Mouse (Mus musculus): ENCODE results near the gene Rhoj. TPM values are rescaled to one million over a fixed set of nuclear protein-coding genes. Genes with fewer than 3 reads are reported as not detected.

The Rhoj gene
- polyA plus RNA-seq, 1 experiment: 92.2 TPM

- no peak for DNase-seq
- TF ChIP-seq POLR2A (IDR thresholded peaks at IDR 0.05; ENCODE audit: borderline replicate concordance, extremely low read depth, low read depth, low read length) (no peak), CTCF (IDR thresholded peaks at IDR 0.05; ENCODE audit: insufficient read depth, low read length) (no peak)
- WGBS: 78% methylated on average over 6 of the region's 6 CpGs
Observed at GRCm38 (mm10) chr12:75292939-75293338, 15.2 kb upstream of the Rhoj start.

GRCm38 (mm10) chr12:75299865-75300264 is 8.3 kb upstream of the Rhoj start:
- Histone ChIP-seq H3K4me1 (ENCODE audit: control insufficient read depth, insufficient read depth, low read length) (no peaks in the 10 kb centered on the region), H3K4me3 (replicated peaks; ENCODE audit: extremely low read depth, low read depth, low read length) (no peak overlapping the region)
- TF ChIP-seq POLR2A (IDR thresholded peaks at IDR 0.05; ENCODE audit: borderline replicate concordance, extremely low read depth, low read depth, low read length) (no peak), CTCF (IDR thresholded peaks at IDR 0.05; ENCODE audit: insufficient read depth, low read length) (no peak)
- WGBS: 50% methylated on average over 1 of the region's 1 CpGs
- no peak for DNase-seq

More at GRCm38 (mm10) chr12:75292939-75293338, 15.2 kb upstream of the Rhoj start:
- Histone ChIP-seq H3K4me3 (replicated peaks; ENCODE audit: extremely low read depth, low read depth, low read length) (no peak overlapping the region), H3K4me1 (ENCODE audit: control insufficient read depth, insufficient read depth, low read length) (peaks cover under 1% of the 10 kb centered on the region; the same call in 1 of the 2 replicates)

GRCm38 (mm10) chr12:75304132-75304531 is 4.0 kb upstream of the Rhoj start:
- 83% methylated on average over 6 of the region's 6 CpGs for WGBS
- no peak for DNase-seq
- Histone ChIP-seq H3K4me3 (replicated peaks; ENCODE audit: extremely low read depth, low read depth, low read length) (no peak overlapping the region), H3K4me1 (ENCODE audit: control insufficient read depth, insufficient read depth, low read length) (no peaks in the 10 kb centered on the region)
- TF ChIP-seq CTCF (IDR thresholded peaks at IDR 0.05; ENCODE audit: insufficient read depth, low read length) (no peak), POLR2A (IDR thresholded peaks at IDR 0.05; ENCODE audit: borderline replicate concordance, extremely low read depth, low read depth, low read length) (no peak)

- TF ChIP-seq CTCF (IDR thresholded peaks at IDR 0.05; ENCODE audit: insufficient read depth, low read length): no peak
- peak; percentile 23; the same call in 1 of the 2 replicates for TF ChIP-seq POLR2A (IDR thresholded peaks at IDR 0.05; ENCODE audit: borderline replicate concordance, extremely low read depth, low read depth, low read length)
- peak; percentile 25 for DNase-seq
- WGBS: 31% methylated on average over 6 of the region's 6 CpGs
- H3K4me3 ChIP-seq (replicated peaks; ENCODE audit: extremely low read depth, low read depth, low read length): peak overlapping the region; percentile 16
- peaks cover 8% of the 10 kb centered on the region; the same call in 1 of the 2 replicates for H3K4me1 ChIP-seq (ENCODE audit: control insufficient read depth, insufficient read depth, low read length)
Observed at GRCm38 (mm10) chr12:75309756-75310155, 1.6 kb downstream of the Rhoj start.

- no peak for TF ChIP-seq CTCF (IDR thresholded peaks at IDR 0.05; ENCODE audit: insufficient read depth, low read length)
- 42% methylated on average over 12 of the region's 12 CpGs for WGBS
- no peak for DNase-seq
Observed at GRCm38 (mm10) chr12:75310766-75311165, 2.6 kb downstream of the Rhoj start.

GRCm38 (mm10) chr12:75311879-75312278 is 3.8 kb downstream of the Rhoj start:
- Histone ChIP-seq H3K4me1 (ENCODE audit: control insufficient read depth, insufficient read depth, low read length) (peaks cover 8% of the 10 kb centered on the region; the same call in 1 of the 2 replicates), H3K4me3 (replicated peaks; ENCODE audit: extremely low read depth, low read depth, low read length) (no peak overlapping the region)
- WGBS: 55% methylated on average over 8 of the region's 8 CpGs
- no peak for DNase-seq
- TF ChIP-seq CTCF (IDR thresholded peaks at IDR 0.05; ENCODE audit: insufficient read depth, low read length) (no peak), POLR2A (IDR thresholded peaks at IDR 0.05; ENCODE audit: borderline replicate concordance, extremely low read depth, low read depth, low read length) (no peak)

More at GRCm38 (mm10) chr12:75310766-75311165, 2.6 kb downstream of the Rhoj start:
- Histone ChIP-seq H3K4me3 (replicated peaks; ENCODE audit: extremely low read depth, low read depth, low read length) (peak overlapping the region; percentile 15), H3K4me1 (ENCODE audit: control insufficient read depth, insufficient read depth, low read length) (peaks cover 8% of the 10 kb centered on the region; the same call in 1 of the 2 replicates)

- DNase-seq: no peak
- TF ChIP-seq POLR2A (IDR thresholded peaks at IDR 0.05; ENCODE audit: borderline replicate concordance, extremely low read depth, low read depth, low read length): no peak
- TF ChIP-seq CTCF (IDR thresholded peaks at IDR 0.05; ENCODE audit: insufficient read depth, low read length): no peak
- Histone ChIP-seq H3K4me1 (ENCODE audit: control insufficient read depth, insufficient read depth, low read length) (peaks cover 8% of the 10 kb centered on the region; the same call in 1 of the 2 replicates), H3K4me3 (replicated peaks; ENCODE audit: extremely low read depth, low read depth, low read length) (no peak overlapping the region)
- 40% methylated on average over 3 of the region's 3 CpGs for WGBS
Observed at GRCm38 (mm10) chr12:75313992-75314391, 5.9 kb downstream of the Rhoj start.

- Histone ChIP-seq H3K4me1 (ENCODE audit: control insufficient read depth, insufficient read depth, low read length) (peaks cover 16% of the 10 kb centered on the region; the same call in 1 of the 2 replicates), H3K4me3 (replicated peaks; ENCODE audit: extremely low read depth, low read depth, low read length) (no peak overlapping the region)
- 87% methylated on average over 3 of the region's 3 CpGs for WGBS
- no peak for TF ChIP-seq POLR2A (IDR thresholded peaks at IDR 0.05; ENCODE audit: borderline replicate concordance, extremely low read depth, low read depth, low read length)
- no peak for DNase-seq
Observed at GRCm38 (mm10) chr12:75315851-75316250, 7.7 kb downstream of the Rhoj start.

GRCm38 (mm10) chr12:75320441-75320925 is 12.4 kb downstream of the Rhoj start:
- Histone ChIP-seq H3K4me1 (ENCODE audit: control insufficient read depth, insufficient read depth, low read length) (peaks cover 8% of the 10 kb centered on the region; the same call in 1 of the 2 replicates), H3K4me3 (replicated peaks; ENCODE audit: extremely low read depth, low read depth, low read length) (no peak overlapping the region)
- 24% methylated on average over 12 of the region's 12 CpGs for WGBS
- TF ChIP-seq POLR2A (IDR thresholded peaks at IDR 0.05; ENCODE audit: borderline replicate concordance, extremely low read depth, low read depth, low read length): no peak
- no peak for TF ChIP-seq CTCF (IDR thresholded peaks at IDR 0.05; ENCODE audit: insufficient read depth, low read length)
- DNase-seq: peak; percentile 15

- no peak for DNase-seq
- H3K4me1 ChIP-seq (ENCODE audit: control insufficient read depth, insufficient read depth, low read length): peaks cover 8% of the 10 kb centered on the region; the same call in 1 of the 2 replicates
- TF ChIP-seq POLR2A (IDR thresholded peaks at IDR 0.05; ENCODE audit: borderline replicate concordance, extremely low read depth, low read depth, low read length) (no peak), CTCF (IDR thresholded peaks at IDR 0.05; ENCODE audit: insufficient read depth, low read length) (no peak)
- 75% methylated on average over 4 of the region's 4 CpGs for WGBS
- no peak overlapping the region for H3K4me3 ChIP-seq (replicated peaks; ENCODE audit: extremely low read depth, low read depth, low read length)
Observed at GRCm38 (mm10) chr12:75321189-75321588, 13.1 kb downstream of the Rhoj start.
